Mouse (Mus musculus) thymus, postnatal 0 days (tissue): ENCODE data around the gene Gab3. TPM values are rescaled to one million over a fixed set of nuclear protein-coding genes. Genes with fewer than 3 reads are reported as not detected.

Experiments used
- DNase-seq: peaks from one replicate; pipeline ENCODE4 v3.0.0-alpha.2; 2015; ENCODE audit warnings: low spot score
- polyA plus RNA-seq: library from polyadenylated mRNA; unstranded; fragments of >200 nt; fragmentation: Nextera tagmentation; extraction: Ambion mirVana; gene quantifications from 2 replicates; pipeline ENCODE4 v1.2.1, GENCODE M21; 2015

Gab3 gene
- polyA plus RNA-seq, result 3.4 and 3.6 TPM in 2 replicates

DNA sequence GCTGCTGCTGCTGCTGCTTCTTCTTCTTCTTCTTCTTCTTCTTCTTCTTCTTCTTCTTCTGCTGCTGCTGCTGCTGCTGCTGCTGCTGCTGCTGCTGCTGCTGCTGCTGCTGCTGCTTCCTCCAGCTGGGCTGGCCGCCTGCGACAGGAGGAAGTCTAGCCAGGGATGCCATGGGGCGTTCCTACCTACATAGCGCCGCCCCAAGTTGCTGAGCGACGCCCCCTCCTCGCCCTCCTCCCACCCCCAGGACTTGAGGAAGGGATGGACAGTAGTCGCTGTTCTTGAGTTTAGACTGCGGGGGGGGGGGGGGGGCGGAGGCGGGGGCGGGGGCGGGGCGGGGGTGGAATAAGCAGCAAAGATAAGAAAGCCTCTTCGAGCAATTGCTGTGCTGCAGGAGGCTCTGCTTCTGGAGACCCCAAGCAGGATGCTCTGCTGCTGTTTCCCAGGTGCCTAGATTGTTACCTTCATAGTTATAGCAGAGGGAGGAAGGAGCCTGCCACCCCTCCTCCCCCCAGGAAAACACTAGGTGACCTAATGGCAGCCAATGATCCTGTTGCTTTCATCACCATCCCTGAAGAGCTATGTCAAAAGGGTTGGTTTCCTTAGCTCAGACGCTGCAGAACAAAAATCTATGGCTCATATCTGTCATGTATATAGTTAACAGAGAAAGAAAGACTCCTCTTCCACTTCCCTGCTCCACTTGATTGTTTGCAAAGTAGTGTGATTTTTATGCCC lies at the start of gene Gab3:
Gab3 (minus strand) TSS at position 685 of the 735 bp plus-strand sequence.
- peak; percentile 61 for DNase-seq

DNA sequence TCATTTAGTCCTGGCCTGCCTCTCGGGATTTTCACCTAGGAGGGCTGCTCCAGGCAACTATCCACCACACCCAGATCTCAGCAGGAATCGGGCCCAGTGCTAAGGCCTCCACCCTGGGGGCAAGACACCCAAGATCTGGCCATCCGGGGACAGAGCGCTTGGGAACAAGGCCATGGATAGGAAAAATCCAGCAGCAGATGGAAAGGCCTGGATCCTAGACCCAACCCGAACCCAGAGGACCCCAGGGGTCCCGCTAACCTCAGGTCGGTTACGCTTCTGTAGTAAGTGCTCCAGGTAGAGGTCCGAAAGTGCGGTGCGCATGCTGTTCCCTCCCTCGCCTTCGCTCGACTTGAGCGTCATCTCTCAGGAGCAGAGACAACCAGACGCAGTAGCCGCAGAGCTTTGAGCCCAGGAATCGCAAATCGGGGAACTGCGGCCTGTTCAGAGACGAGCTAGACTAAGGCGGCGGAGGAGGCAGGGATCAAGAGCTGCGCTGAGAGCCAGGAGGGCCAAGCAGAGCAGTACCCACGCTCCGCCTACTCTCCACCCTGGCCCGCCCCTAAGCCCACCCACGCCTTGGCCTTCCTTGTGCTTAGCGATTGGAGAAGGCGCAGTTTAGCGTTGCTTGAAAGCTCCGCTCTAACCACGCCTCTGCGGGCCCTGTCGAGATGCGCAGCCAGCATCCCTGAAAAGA lies 45.4 kb upstream of the Gab3 start, which contains the start of gene Mpp1:
Mpp1 (minus strand) TSS at position 550 of the 694 bp plus-strand sequence.
- DNase-seq, result peak; percentile 85

DNA sequence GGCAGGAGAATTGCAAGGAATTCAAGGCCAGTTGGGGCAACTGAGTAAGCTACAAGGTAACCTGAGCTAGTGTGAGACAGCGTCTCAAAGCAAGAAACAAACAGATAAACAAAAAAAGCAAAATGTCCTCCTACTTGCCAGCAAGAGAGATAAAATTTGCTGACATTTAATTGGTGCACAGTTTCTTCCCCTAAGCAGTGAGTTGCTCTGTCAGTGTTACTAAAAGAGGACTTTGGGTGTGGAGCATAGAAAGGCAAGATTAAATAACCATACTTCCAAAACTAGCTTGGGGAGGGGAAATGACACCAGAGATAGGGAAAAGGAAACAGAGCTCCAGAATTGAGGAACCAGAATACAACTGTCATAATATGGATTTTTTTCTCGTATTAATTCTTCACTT lies 44.2 kb upstream of the Gab3 start:
- no peak for DNase-seq

DNA sequence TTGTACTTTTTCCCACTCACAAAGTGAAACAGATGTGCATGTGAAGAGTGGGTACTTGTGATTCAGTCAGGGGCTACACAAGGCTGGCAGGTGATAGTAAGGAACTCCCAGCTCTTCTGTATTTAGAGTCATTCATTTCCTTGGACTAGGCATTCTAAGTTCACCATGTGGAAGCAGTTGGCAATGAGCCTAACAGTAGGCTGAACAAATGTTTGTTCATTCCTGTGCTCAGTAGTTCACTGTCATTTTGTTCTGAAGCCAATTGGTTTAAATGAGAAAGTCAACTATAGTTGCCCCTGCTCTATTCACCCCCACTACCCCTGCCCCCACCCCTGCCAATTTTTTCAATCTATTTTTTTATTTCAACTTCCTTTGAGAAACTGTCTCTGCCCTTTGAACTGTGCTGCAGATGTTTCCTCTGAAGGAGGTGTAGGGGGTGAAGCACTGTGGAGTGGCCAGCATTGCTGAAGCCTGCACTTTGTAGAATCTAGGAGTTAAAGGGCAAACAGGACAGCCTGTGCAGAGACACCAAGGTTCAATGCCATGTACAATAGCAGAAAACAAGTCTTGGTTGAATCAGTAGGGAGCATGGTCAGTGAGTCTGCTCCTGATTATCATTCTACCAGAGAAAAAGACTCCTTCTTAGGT lies 43.2 kb upstream of the Gab3 start:
- peak; percentile 25 for DNase-seq

DNA sequence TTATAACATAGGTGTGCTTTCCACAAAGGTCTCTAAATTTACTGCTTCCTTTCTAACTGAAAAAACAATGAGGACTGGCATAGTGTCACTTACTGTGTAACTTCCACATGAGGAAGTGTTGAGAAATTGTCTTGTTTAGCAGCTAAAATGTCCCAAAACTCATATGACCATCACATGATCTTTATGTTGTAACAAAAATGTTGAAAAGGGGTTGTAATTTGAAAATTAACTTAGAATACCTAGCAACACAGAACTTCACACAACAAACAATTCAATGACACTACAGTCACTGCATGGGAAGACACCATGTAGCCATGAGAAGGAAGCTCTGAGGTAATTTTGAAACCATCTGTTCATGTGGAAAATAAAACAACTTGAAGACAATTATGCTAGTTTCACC lies 41.6 kb upstream of the Gab3 start:
- no peak for DNase-seq

DNA sequence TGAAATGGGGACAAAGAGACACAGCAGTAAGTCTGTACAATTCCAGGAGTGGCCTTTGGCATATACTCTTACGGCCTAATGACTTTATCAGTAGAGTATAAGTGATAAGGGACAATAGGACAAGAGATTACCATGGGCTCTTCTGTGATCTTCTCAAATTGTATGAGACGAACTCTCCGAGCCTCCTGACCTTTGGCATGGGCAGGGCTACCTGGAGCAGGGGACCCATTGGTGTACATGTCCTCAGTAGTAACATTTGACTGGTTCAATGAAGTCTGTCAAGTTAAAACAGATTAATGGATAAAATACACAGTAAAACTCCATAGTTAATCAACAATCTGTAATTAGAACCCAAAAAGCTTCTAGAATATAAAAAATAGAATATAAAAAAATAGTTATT lies 40.3 kb upstream of the Gab3 start:
- DNase-seq, result no peak

DNA sequence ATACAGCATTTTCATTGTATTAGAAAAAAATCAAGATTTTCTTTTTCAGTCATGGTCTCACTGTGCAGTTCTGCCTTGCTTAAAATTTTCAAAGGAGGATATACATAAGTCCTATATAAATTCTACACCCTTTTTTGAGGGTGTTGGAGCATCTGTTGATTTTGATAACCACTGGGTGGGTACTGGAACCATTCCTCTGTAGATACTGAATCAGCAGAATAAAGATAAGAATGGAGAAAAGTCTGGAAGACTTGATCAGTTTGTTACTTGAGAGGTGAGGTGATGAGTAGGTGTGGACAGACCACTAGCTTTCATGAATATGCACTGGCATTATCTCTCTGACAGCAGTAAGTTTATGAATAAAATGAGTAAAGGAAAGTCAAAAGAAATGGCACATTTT lies 30.3 kb upstream of the Gab3 start:
- no peak for DNase-seq

DNA sequence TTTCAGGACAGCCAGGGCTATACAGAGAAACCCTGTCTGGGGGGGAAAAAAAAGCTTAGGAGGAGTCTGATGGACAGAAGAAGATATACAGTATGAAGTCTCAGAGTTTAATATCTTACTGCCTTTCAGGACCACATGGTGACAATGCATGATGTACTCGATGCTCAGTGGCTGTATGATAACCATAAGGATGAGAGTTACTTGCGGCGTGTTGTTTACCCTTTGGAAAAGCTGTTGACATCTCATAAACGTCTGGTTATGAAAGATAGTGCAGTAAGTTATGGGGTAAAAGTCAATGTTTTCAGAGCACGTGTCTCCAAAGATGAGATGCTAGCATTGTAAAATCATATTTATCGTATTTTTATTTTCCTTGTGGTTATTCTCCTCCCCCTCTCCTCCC lies 17.0 kb upstream of the Gab3 start:
- DNase-seq, result no peak

DNA sequence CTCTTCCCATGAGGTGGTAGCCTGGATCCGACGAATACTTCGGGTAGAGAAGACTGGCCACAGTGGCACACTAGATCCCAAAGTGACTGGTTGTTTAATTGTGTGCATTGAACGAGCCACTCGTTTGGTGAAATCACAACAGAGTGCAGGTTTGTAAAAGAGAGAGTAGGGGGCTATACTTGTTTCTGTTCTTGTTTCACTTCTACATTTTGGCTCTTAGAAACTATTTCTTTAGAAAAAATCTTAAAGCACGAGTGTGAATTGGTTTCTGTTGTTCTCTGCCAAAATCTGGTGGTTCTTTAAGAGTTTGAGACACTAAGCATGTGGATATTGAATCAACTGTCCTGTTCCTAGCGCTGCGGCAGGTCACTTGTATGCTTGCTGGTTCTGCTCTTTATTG lies 13.5 kb upstream of the Gab3 start:
- no peak for DNase-seq

DNA sequence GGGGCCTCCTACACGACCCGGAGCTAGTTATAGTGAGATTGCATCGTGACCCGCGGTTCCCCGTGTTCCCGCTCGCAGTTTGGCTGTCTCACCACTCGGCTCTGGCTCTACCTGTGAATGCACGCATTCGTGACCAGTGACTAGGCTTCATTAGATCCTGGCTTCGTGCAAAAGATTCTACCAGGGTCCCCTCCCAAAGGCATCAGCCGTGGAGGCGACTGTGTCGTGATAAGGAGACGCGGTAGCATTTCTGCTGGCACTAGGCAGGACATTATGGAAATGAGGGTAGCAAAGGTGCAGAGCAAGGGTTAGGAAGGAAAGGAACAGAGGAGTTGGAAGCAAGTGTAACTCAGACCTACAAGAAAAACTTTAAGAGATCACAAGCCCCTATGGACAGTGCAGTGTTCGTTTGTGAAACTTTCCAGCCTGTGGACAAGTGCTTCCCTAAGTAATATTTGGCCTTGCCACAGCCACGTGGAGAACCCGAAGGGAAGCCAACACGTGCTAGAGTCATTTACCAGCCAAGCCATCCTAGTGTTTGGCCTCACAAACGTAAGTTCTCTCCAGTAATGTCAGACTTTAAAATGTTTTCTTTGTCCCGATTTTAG lies 11.0 kb upstream of the Gab3 start:
- DNase-seq, result no peak

DNA sequence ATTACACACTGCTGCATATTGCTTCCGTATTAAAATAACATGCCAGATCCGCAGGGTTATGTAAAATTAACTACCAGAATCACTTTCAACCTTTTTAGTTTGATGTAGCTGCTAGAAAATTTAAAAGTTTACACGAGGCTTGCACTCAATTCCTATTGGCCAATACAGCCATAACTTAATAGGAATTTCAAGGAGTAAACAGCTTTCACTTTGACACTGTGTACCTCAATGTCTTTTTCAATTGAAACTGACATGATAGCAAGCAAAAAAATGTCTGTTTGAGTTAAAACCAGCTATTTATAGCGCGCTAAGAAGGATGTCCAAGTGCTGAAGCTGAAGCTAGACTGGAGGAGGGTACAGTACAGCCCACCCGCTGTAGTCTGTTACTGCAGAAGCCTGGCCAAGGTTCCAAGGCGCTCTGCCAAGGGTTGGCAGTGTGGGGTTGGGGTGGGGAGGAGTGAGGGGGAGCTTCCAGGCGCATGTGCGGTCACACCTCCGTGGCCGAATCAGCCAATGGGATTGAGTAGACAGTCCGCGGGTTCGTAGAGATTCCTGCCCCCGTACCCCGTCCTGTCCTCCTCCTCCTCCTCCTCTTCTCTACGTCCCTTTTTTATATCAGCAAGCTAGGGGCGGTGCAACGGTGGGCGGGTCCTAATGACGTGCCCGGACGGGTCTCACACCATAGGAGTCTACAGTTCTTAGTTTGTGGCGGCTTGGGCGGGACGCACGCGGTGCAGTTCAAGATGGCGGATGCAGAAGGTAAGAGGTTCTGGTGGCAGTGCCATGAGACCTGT lies 10.3 kb upstream of the Gab3 start, which contains the start of gene Dkc1:
Dkc1 (plus strand) TSS at position 486 of the 794 bp plus-strand sequence.
- DNase-seq, result peak; percentile 90

DNA sequence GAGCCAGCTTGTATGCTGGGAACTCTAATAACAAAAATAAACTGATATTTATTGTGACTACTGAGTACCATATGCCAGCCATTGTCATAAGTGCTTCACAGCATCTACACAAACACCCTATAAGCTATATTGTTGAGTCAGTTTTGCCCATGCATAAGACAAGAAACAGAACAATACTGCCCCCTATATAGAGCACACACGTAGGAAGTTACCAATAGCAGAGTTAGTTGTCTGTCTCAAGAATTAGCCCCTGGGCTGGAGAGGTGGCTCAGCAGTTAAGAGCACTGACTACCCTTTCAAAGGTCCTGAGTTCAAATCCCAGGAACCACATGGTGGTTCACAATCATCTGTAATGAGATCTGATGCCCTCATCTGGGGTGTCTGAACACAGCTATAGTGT lies 396 bp upstream of the Gab3 start:
- DNase-seq, result peak; percentile 26

DNA sequence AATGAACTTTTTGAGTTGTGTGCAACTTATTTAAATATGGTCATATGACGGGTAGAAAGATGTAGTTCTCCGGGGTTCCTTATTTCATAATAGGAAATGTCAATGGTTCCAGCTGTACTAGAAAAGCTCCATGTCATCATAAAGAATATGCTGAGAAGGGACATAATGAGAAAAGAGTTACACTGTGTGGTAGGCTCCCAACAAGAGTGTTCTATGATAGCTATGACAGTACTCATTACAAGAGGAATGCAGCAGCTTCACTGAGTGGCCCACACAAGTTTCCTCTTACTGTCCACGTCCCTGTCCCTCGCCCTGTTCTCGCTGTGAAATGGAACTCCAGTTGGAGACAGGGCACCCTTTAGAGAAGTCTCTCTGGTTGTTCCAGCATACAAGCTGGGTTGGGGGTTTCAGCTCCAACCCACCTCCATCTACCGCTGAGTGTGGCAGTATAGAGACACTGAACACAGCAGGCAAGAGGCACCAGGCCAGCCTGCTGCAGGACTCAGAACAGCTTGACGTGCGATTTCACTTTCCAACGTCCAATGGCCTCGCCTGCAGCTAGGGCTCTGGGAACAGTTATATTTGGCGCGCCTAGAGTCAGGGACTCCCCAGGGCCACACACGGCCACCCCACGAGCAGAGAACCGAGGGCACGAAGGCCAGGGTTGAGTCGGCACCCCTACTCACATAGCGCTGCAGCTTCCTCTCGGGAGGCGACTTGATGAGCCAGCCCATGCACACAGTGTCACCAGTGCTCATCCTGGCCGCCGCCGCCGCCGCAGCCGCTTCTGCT lies 1.1 kb downstream of the Gab3 start:
- peak; percentile 21 for DNase-seq

DNA sequence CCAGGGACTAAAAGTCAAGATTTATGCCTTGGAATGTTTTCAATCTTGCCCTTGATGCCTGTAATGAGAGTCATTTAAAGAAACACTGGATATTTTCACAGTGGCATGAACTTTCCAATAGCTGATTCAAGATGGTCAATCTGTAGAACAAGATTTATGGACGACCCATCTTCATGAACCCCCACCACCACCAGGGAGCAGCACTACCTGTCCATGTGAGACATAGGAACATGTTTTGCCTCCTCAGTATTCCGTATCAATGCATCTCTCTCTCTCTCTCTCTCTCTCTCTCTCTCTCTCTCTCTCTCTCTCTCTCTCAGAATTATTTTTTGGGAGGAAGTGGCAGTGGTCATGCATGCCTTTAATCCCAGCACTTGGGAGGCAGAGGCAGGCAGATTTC lies 2.9 kb downstream of the Gab3 start:
- no peak for DNase-seq

DNA sequence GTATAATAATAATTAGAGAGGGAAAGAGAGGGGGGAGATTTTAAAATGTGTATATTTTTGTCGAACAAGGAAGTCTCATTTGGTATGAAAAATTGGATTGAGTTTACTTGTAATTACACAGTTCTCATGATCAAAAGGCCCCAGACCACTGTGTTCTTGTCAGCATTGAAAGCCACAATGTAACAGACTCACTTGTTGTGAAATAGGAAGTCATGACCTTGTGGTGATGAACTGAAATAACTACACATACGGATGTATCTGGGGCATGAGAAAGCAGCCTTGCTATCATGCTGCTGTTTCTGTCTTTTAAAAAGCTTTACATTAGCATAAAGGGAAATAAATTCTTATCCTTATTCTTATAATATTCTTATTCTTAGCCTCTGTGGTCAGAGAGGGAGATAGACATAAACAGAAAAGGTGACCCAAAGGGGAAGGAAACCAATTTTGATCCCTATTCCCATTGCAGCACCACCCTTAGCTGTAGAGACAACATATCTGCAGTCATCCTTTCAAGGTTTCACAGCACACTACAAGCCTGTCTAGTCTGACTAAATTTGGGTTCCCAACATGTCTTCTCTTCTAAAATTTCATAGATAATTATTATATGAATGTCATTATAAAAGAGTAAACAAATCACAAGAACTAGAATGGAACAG lies 29.0 kb downstream of the Gab3 start:
- peak; percentile 3 for DNase-seq

DNA sequence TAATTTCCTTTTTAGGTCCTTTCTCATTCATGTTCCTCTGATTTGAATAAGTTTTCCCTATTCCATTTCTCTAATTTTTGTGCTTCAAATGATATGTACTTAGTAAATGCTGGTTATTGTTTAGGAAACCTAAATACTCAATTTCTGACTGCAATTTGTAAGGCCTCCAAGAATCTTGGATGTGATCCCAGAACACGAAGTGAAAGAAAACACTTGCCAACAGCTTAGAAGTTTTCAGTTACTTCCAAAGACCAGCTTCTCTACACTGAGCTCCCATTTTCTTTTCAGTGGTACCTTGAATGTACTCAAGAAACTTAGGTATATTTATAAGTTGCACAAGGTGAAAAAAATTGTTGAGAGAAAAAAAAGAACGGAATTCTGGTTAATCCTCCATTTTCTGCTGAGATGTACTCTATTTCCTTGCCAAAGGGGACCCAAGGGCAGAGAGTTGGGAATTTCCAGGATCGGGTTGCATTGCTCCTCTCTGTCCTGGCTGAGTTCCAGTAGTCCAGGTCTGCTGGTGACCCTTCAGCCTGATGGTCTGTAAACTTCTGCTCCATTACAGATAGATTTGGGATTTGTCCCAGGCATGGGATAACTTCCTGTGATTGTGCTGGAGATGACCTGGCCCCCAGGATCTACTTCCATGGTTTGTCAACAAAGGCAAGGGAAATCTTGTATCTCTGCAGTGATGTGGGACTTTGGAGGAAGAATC lies 38.2 kb downstream of the Gab3 start:
- DNase-seq, result no peak

DNA sequence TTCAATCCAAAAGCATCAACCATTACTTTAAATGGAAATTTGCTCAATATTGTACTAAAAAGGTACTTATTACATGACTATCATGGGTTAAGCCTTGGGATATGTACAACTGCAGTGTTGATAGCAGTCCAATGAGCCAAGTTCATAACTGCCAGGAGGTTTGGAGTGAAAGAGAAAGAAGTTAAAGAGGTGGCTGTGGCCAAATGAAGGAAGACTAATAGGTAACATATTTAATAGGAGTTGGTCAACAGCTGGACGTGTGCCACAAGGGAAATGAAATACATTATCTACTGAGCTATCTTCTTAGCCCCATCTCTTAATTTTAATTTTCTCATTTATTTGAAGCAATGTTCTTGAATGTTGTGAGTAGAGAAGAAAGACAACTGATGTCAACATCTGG lies 39.3 kb downstream of the Gab3 start:
- DNase-seq, result no peak

DNA sequence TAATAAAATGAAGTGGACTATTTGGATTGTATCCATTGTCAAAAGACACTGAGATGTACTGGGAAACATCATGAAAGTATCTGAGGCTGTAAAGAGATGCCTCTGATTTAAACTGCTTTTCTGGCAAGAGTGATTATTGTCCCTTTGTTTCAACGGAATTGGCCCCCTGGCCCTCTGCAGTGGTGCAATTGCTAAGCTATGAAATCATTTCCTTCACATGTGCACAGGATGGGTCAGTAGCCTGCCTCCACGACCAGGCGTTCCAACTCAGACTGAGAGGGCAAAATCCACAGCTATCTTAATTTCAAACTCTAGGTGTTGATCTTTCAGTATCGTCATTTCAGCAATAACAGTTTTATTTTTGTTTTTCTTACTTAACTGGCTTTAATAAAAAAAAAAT lies 40.7 kb downstream of the Gab3 start:
- no peak for DNase-seq

DNA sequence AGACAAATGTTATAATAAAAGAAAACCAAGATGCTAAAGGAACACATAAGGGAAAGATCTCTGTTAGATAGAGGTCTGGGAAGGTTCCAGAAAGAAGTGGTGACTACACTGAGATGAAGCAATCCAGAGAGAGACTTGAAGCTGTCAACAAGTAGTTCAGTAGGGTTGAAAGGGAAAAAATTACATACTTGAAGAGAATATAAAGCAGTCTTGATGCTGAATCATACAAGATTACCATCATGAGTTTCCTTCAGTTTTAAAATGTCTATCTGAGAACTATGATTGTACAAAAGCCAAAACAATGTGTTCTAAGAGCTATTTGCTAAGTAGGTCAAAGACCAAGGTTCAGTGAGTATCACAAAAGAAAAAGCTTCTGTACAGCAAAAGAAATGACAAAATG lies 48.6 kb downstream of the Gab3 start:
- DNase-seq, result no peak
